Mouse (Mus musculus): ENCODE data around the gene Rpl12. TPM values are rescaled to one million over a fixed set of nuclear protein-coding genes. Genes with fewer than 3 reads are reported as not detected.
A peak's percentile ranks its signal among the peaks of the same experiment; 100 is the strongest.

Rpl12 gene
- polyA plus RNA-seq, 1 experiment from 2014 or later, result 174 TPM

- 72% methylated on average over 10 of the region's 10 CpGs for WGBS (ENCODE audit: insufficient replicate concordance)
- Histone ChIP-seq H3K4me2 (no peak overlapping the region), H3K4me1 (no peaks in the 10 kb centered on the region), H3K36me3 (peaks cover 42% of the 10 kb centered on the region), H3K9ac (no peak overlapping the region), H3K27me3 (replicated peaks) (no peaks in the 10 kb centered on the region), H3K27ac (no peak overlapping the region), H3K4me3 (no peak overlapping the region), H3K9me3 (replicated peaks) (no peaks in the 10 kb centered on the region)
- no peak for ATAC-seq
Observed at GRCm38 (mm10) chr2:32924306-32924844, 37.0 kb upstream of the Rpl12 start.

- Histone ChIP-seq H3K36me3 (peaks cover 26% of the 10 kb centered on the region), H3K4me3 (no peak overlapping the region), H3K27ac (no peak overlapping the region), H3K4me2 (no peak overlapping the region), H3K9me3 (replicated peaks) (no peaks in the 10 kb centered on the region), H3K9ac (no peak overlapping the region), H3K27me3 (replicated peaks) (no peaks in the 10 kb centered on the region), H3K4me1 (no peaks in the 10 kb centered on the region; the same call in 1 of the 2 replicates)
- WGBS (ENCODE audit: insufficient replicate concordance), result 78% methylated on average over 12 of the region's 12 CpGs
- no peak for ATAC-seq
Observed at GRCm38 (mm10) chr2:32926330-32927075, 34.9 kb upstream of the Rpl12 start.

GRCm38 (mm10) chr2:32927624-32928234 is 33.6 kb upstream of the Rpl12 start:
- 73% methylated on average over 15 of the region's 15 CpGs for WGBS (ENCODE audit: insufficient replicate concordance)
- Histone ChIP-seq H3K9ac (no peak overlapping the region), H3K36me3 (peaks cover 17% of the 10 kb centered on the region), H3K27ac (no peak overlapping the region), H3K4me2 (no peak overlapping the region), H3K9me3 (replicated peaks) (no peaks in the 10 kb centered on the region), H3K27me3 (replicated peaks) (no peaks in the 10 kb centered on the region), H3K4me1 (no peaks in the 10 kb centered on the region; the same call in 1 of the 2 replicates), H3K4me3 (no peak overlapping the region)
- ATAC-seq, result no peak

GRCm38 (mm10) chr2:32928235-32928946 is 33.0 kb upstream of the Rpl12 start:
- peak overlapping the region; percentile 41 for H3K27ac ChIP-seq
- no peaks in the 10 kb centered on the region; the same call in 1 of the 2 replicates for H3K4me1 ChIP-seq
- peak; percentile 58 for ATAC-seq
- peaks cover 13% of the 10 kb centered on the region for H3K36me3 ChIP-seq
- 40% methylated on average over 10 of the region's 10 CpGs for WGBS (ENCODE audit: insufficient replicate concordance)
- no peak overlapping the region for H3K4me3 ChIP-seq
- H3K9me3 ChIP-seq (replicated peaks), result no peaks in the 10 kb centered on the region
- H3K4me2 ChIP-seq, result no peak overlapping the region
- no peak overlapping the region for H3K9ac ChIP-seq
- H3K27me3 ChIP-seq (replicated peaks), result no peaks in the 10 kb centered on the region

- no peak overlapping the region for H3K9ac ChIP-seq
- peak; percentile 33 for ATAC-seq
- H3K4me3 ChIP-seq, result no peak overlapping the region
- H3K4me2 ChIP-seq, result no peak overlapping the region
- WGBS (ENCODE audit: insufficient replicate concordance), result 81% methylated on average over 19 of the region's 19 CpGs
- no peaks in the 10 kb centered on the region for H3K9me3 ChIP-seq (replicated peaks)
- peaks cover 9% of the 10 kb centered on the region for H3K36me3 ChIP-seq
- H3K27me3 ChIP-seq (replicated peaks), result no peaks in the 10 kb centered on the region
- no peaks in the 10 kb centered on the region; the same call in 1 of the 2 replicates for H3K4me1 ChIP-seq
- H3K27ac ChIP-seq, result peak overlapping the region; percentile 45
Observed at GRCm38 (mm10) chr2:32928947-32929829, 32.2 kb upstream of the Rpl12 start.

DNA sequence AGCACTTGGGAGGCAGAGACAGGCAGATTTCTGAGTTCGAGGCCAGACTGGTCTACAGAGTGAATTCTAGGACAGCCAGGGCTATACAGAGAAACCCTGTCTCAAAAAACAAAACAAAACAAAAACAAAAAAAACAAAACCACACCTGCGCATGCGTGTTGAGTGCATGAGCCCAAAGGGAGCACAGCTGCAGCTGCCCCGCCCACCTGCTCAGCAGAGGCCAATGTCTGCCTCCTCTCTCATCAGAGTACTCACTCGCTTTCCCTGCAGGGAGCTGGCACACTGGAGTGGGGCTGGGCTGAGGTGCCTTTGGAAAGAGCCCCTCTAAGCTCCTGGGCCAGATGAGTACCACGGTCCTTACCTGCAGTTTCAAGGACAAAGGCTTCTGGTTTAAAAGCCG is 29.6 kb upstream of the Rpl12 start:
- no peak overlapping the region for H3K4me3 ChIP-seq
- ATAC-seq, result no peak
- no peak overlapping the region for H3K9ac ChIP-seq
- H3K36me3 ChIP-seq, result peaks cover 17% of the 10 kb centered on the region; the same call in 1 of the 2 replicates
- no peak overlapping the region for H3K27ac ChIP-seq
- 64% methylated on average over 7 of the region's 7 CpGs for WGBS (ENCODE audit: insufficient replicate concordance)
- H3K9me3 ChIP-seq (replicated peaks), result no peaks in the 10 kb centered on the region
- no peaks in the 10 kb centered on the region; the same call in 1 of the 2 replicates for H3K4me1 ChIP-seq
- H3K4me2 ChIP-seq, result no peak overlapping the region
- H3K27me3 ChIP-seq (replicated peaks), result no peaks in the 10 kb centered on the region

- Histone ChIP-seq H3K4me1 (0 out of 2 replicates have a peak, but pooled peaks cover 2% of the 10 kb centered on the region), H3K9ac (no peak overlapping the region), H3K27me3 (replicated peaks) (no peaks in the 10 kb centered on the region), H3K9me3 (replicated peaks) (no peaks in the 10 kb centered on the region), H3K36me3 (peaks cover 42% of the 10 kb centered on the region), H3K4me3 (no peak overlapping the region), H3K27ac (no peak overlapping the region), H3K4me2 (no peak overlapping the region)
- no peak for ATAC-seq
- 73% methylated on average over 5 of the region's 5 CpGs for WGBS (ENCODE audit: insufficient replicate concordance)
Observed at GRCm38 (mm10) chr2:32938741-32939140, 22.6 kb upstream of the Rpl12 start.

DNA sequence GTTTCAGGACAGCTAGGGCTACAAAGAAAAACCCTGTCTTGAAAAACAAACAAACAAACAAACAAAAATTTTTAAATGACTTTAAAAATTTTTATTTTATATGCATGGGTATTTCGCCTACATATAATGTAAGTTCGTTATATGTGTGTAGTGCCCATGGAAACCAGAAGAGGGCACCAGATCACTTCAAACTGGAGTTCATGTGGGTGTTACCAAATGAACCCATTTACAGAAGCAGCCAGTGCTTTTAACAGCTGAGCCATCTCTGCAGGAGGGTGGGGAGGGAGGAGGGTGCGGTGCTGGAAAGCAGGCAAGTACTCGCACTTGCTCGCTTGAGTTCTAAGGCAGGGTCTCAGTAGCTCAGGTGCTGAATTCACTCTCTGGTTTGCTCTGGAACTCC is 21.9 kb upstream of the Rpl12 start:
- 41% methylated on average over 5 of the region's 5 CpGs for WGBS (ENCODE audit: insufficient replicate concordance)

DNA sequence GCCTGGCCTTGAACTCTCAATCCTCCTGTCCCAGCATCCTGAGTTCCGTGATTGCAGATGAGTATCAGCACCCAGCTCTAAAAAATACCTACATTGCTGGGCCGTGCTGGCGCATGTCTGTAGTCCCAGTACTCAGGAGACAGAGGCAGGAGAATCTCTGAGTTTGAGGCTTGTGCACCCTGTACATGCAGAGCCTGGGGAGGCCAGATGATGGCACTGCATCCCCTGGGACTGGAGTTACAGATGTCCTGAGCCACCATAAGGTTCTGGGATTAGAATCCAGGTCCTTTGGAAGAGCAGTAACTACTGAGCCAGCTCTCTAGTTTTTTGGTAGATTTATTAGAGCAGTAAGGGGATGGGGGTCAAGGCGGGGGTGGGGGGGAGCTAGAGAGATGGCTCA is 20.9 kb upstream of the Rpl12 start:
- no peak overlapping the region for H3K9ac ChIP-seq
- 0 out of 2 replicates have a peak, but pooled peaks cover 2% of the 10 kb centered on the region for H3K4me1 ChIP-seq
- ATAC-seq, result no peak
- H3K27ac ChIP-seq, result no peak overlapping the region
- WGBS (ENCODE audit: insufficient replicate concordance), result 81% methylated on average over 4 of the region's 4 CpGs
- no peak overlapping the region for H3K4me2 ChIP-seq
- H3K36me3 ChIP-seq, result peaks cover 48% of the 10 kb centered on the region
- H3K27me3 ChIP-seq (replicated peaks), result no peaks in the 10 kb centered on the region
- no peaks in the 10 kb centered on the region for H3K9me3 ChIP-seq (replicated peaks)
- no peak overlapping the region for H3K4me3 ChIP-seq

More for the DNA sequence above, 21.9 kb upstream of the Rpl12 start:
- Histone ChIP-seq H3K4me1 (0 out of 2 replicates have a peak, but pooled peaks cover 2% of the 10 kb centered on the region), H3K9me3 (replicated peaks) (no peaks in the 10 kb centered on the region), H3K36me3 (peaks cover 42% of the 10 kb centered on the region), H3K4me3 (no peak overlapping the region), H3K9ac (no peak overlapping the region), H3K4me2 (no peak overlapping the region), H3K27ac (no peak overlapping the region), H3K27me3 (replicated peaks) (no peaks in the 10 kb centered on the region)
- ATAC-seq, result 0 out of 2 replicates have a peak, but pooled peaks have one; percentile 54

DNA sequence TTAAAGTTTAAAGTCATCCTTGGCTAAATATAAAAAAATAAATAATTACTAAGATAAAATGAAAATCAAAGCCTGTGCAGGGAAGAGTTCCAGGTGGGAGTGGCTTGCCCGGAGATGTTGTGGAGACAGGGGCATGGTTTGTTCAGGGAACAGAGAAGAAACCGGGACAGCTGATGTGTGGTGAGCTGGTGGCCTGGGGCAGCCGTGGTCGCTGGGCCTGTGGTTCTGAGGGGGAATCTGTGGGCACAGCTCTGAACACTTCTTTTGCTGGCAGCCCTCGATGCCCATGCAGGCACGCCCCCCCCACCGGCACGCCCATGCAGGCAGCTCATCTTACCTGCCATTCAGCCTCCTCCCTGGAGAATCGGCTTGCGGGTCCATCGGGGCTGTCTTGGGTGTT is 13.9 kb upstream of the Rpl12 start:
- H3K27me3 ChIP-seq (replicated peaks), result no peaks in the 10 kb centered on the region
- peaks cover 12% of the 10 kb centered on the region; the same call in 1 of the 2 replicates for H3K4me1 ChIP-seq
- no peak overlapping the region for H3K4me2 ChIP-seq
- H3K9ac ChIP-seq, result no peak overlapping the region
- H3K4me3 ChIP-seq, result no peak overlapping the region
- H3K27ac ChIP-seq, result no peak overlapping the region
- no peak for ATAC-seq
- H3K9me3 ChIP-seq (replicated peaks), result no peaks in the 10 kb centered on the region
- H3K36me3 ChIP-seq, result peaks cover 54% of the 10 kb centered on the region
- WGBS (ENCODE audit: insufficient replicate concordance), result 80% methylated on average over 11 of the region's 11 CpGs

- no peak for ATAC-seq
Observed at GRCm38 (mm10) chr2:32954581-32954980, 6.8 kb upstream of the Rpl12 start.

More at GRCm38 (mm10) chr2:32954581-32954980, 6.8 kb upstream of the Rpl12 start:
- Histone ChIP-seq H3K36me3 (peaks cover 40% of the 10 kb centered on the region), H3K4me2 (no peak overlapping the region), H3K27ac (no peak overlapping the region), H3K4me1 (peaks cover 12% of the 10 kb centered on the region; the same call in 1 of the 2 replicates), H3K9ac (no peak overlapping the region), H3K4me3 (no peak overlapping the region), H3K9me3 (replicated peaks) (peaks cover 6% of the 10 kb centered on the region; the same call in 1 of the 2 replicates), H3K27me3 (replicated peaks) (no peaks in the 10 kb centered on the region)
- 73% methylated on average over 2 of the region's 2 CpGs for WGBS (ENCODE audit: insufficient replicate concordance)
